Mouse (Mus musculus): ENCODE measurements around the gene Rpl6.

- TF ChIP-seq CTCF (IDR thresholded peaks at IDR 0.05; ENCODE audit: low read depth) (no peak), EP300 (optimal IDR thresholded peaks at IDR 0.05) (no peak)
Measured at GRCm38 (mm10) chr5:121197337-121197736, 6.9 kb upstream of the Rpl6 start.

Measured in stomach, postnatal 0 days (tissue).